Comparison of ENCODE assay signal across 8 mouse cellular contexts in the genomic region with DNA sequence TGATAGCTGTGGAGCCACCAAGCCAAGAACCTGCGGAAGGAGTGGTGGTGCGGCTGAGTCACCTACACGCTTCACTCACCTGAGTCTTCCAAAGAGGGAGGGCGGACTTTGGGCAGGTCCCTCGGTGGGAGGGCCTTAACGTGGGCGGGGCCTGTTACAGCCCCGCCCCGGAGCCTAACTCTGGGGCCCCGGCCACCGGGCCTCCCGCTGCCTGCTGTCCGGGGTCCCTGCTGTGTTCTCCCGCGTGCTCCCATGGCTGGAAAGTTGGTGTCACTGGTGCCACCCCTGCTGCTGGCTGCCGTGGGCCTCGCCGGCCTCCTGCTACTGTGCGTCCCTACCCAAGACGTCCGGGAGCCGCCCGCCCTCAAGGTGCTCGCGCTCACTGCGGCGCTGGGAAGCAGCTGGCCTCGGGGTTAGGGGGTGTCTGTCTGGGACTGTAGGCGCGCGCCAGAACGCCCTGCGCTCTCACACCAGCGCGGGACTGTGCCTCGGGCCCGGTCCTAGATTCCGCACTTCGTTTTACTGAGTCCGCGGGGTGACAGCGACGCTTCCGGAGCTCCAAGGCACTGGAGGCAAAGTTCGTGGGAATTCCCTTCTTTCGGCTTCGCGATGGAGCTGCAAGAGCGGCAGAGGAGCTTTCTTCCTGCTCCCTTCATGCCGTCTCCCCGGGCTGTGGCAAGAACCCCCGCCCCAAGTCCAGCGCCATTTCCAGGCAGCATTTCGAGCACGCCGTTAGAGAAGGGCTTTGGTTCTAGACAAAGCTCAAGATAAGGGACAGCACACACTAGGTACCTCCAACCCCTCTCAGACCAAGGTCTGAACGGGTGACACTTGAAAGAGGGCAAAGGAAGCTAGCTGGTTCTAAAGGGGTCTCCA. TPM values are rescaled to one million over a fixed set of nuclear protein-coding genes. Genes with fewer than 3 reads are reported as not detected.
DNase-seq lines count a peak whose midpoint lies in the region; ATAC-seq and TF ChIP-seq lines count a peak whose summit lies in the region.

Gene Entpd2, plus strand, starts transcription at position 154 of the 876 bp plus-strand sequence.

- peak within 1 kb of the TSS; percentile 49 for H3K4me3 ChIP-seq in lung, adult 2 months (replicated peaks; ENCODE audit: extremely low read depth, low read depth, low read length)
- peak within 1 kb of the TSS; percentile 59 for H3K4me3 ChIP-seq in kidney, adult 2 months (ENCODE audit: insufficient read depth, low read depth, low read length)
- H3K4me3 ChIP-seq in liver, embryonic 12.5 days = peak within 1 kb of the TSS; percentile 48
- peak within 1 kb of the TSS; percentile 44 for H3K4me3 ChIP-seq in olfactory bulb, adult 2 months (ENCODE audit: insufficient read depth, low read depth, low read length)

- peak; percentile 15; the same call in 1 of the 2 replicates for ATAC-seq in common myeloid progenitor, adult 5-6 weeks (replicated peaks; ENCODE audit: low read depth, poor library complexity, severe bottlenecking)
- peak; percentile 30; the same call in 1 of the 2 replicates for ATAC-seq in liver, embryonic 12.5 days

- peak; percentile 49 for DNase-seq in lung, adult 2 months
- no peak for DNase-seq in lung, postnatal 25 days (ENCODE audit: low spot score)
- no peak for DNase-seq in heart, adult 8-10 months (ENCODE audit: low spot score)
- DNase-seq in kidney, adult 2 months = peak; percentile 73
- DNase-seq in spleen, adult 18-20 months = no peak

- no peaks in the 10 kb centered on the region for H3K9me3 ChIP-seq in liver, embryonic 12.5 days (replicated peaks)

- WGBS in lung, adult 2 months = 3% methylated on average over 57 of the region's 57 CpGs
- WGBS in kidney, adult 2 months = 4% methylated on average over 57 of the region's 57 CpGs
- WGBS in liver, embryonic 12.5 days (ENCODE audit: insufficient replicate concordance) = 3% methylated on average over 57 of the region's 57 CpGs
- 3% methylated on average over 57 of the region's 57 CpGs for WGBS in olfactory bulb, adult 2 months

- H3K36me3 ChIP-seq in kidney, adult 2 months (ENCODE audit: control insufficient read depth, insufficient read depth, low read length) = no peaks in the 10 kb centered on the region
- no peaks in the 10 kb centered on the region for H3K36me3 ChIP-seq in liver, embryonic 12.5 days

- H3K27me3 ChIP-seq in kidney, adult 2 months (replicated peaks; ENCODE audit: control insufficient read depth, insufficient read depth, low read length) = no peaks in the 10 kb centered on the region
- peaks cover 96% of the 10 kb centered on the region for H3K27me3 ChIP-seq in liver, embryonic 12.5 days (replicated peaks)

- 0 out of 2 replicates have a peak, but pooled peaks have one; percentile 6 for TF ChIP-seq CTCF in lung, adult 2 months (IDR thresholded peaks at IDR 0.05; ENCODE audit: insufficient read depth, low read length)
- 0 out of 2 replicates have a peak, but pooled peaks have one; percentile 27 for TF ChIP-seq CTCF in kidney, adult 2 months (conservative IDR thresholded peaks at IDR 0.05; ENCODE audit: insufficient read depth, insufficient read length, low read depth, low read length)
- no peak for TF ChIP-seq CTCF in olfactory bulb, adult 2 months (IDR thresholded peaks at IDR 0.05; ENCODE audit: insufficient read depth, low read depth, low read length)

- no peak within 1 kb of the TSS for H3K27ac ChIP-seq in kidney, adult 2 months (ENCODE audit: insufficient read depth, low read depth, low read length)
- H3K27ac ChIP-seq in liver, embryonic 12.5 days = no peak within 1 kb of the TSS
- H3K27ac ChIP-seq in olfactory bulb, adult 2 months (ENCODE audit: insufficient read depth, low read depth, low read length) = no peak within 1 kb of the TSS

- peaks cover 6% of the 10 kb centered on the region for H3K4me1 ChIP-seq in lung, adult 2 months (ENCODE audit: control insufficient read depth, insufficient read depth, low read length)
- H3K4me1 ChIP-seq in kidney, adult 2 months (ENCODE audit: control insufficient read depth, insufficient read depth, low read length) = peaks cover 8% of the 10 kb centered on the region; the same call in 1 of the 2 replicates
- H3K4me1 ChIP-seq in liver, embryonic 12.5 days = peaks cover 17% of the 10 kb centered on the region
- H3K4me1 ChIP-seq in olfactory bulb, adult 2 months (ENCODE audit: control insufficient read depth, insufficient read depth, low read length) = peaks cover 21% of the 10 kb centered on the region

- H3K4me2 ChIP-seq in liver, embryonic 12.5 days = peak within 1 kb of the TSS; percentile 70

- H3K9ac ChIP-seq in liver, embryonic 12.5 days = peak within 1 kb of the TSS; percentile 14; the same call in 1 of the 2 replicates

- TF ChIP-seq POLR2A in lung, adult 2 months (IDR thresholded peaks at IDR 0.05; ENCODE audit: borderline replicate concordance, extremely low read depth, low read depth, low read length) = 0 out of 2 replicates have a peak, but pooled peaks have one; percentile 12
- no peak for TF ChIP-seq POLR2A in kidney, adult 2 months (IDR thresholded peaks at IDR 0.05; ENCODE audit: low read depth, low read length)
- TF ChIP-seq POLR2A in olfactory bulb, adult 2 months (IDR thresholded peaks at IDR 0.05; ENCODE audit: insufficient read depth, low read depth, low read length) = no peak

RNA-seq across cellular contexts. Expression of gene Entpd2, which starts in this region (rescaled TPM):
- polyA plus RNA-seq in lung, adult 2 months (2012; rRNA removed) = 18.4 and 18.6 TPM in 2 replicates
- total RNA-seq in common myeloid progenitor, adult 5-6 weeks (2017) = not detected in 2 replicates
- 10 to 100 TPM; 11.6 to 14.4 (median 12.6) TPM for total RNA-seq in heart, adult 8-10 months (2022)
- 18.8 and 23.8 TPM in 2 replicates for polyA plus RNA-seq in kidney, adult 2 months (2012; rRNA removed)
- polyA plus RNA-seq in liver, embryonic 12.5 days (2016; fragmentation: Nextera tagmentation; extraction: Ambion mirVana) = 0.13 and 0.19 TPM in 2 replicates
- not detected in 2 replicates for polyA plus RNA-seq in olfactory bulb, adult 2 months (2012; ENCODE audit: insufficient read depth, insufficient read length, low replicate concordance, missing spikeins)

Comparison
In these comparisons a context has a peak if more than half of its experiments do, and no peak if none do; other contexts are left out.
1. RNA of gene Entpd2 (total RNA-seq): 11.6 to 14.4 TPM in heart, adult 8-10 months; not detected in common myeloid progenitor, adult 5-6 weeks; every median in the first group is over 10 times any median in the second.
2. RNA of gene Entpd2 (polyA plus RNA-seq): 18.8 to 23.8 TPM in kidney, adult 2 months and 18.4 to 18.6 TPM in lung, adult 2 months; 0.13 to 0.19 TPM in liver, embryonic 12.5 days and not detected in olfactory bulb, adult 2 months; every median in the first group is over 10 times any median in the second.
3. DNase-seq: peak in lung, adult 2 months (single experiment) and kidney, adult 2 months (single experiment); none in lung, postnatal 25 days (single experiment), heart, adult 8-10 months (single experiment) and spleen, adult 18-20 months (0 of 2).
4. Peak in ATAC-seq in common myeloid progenitor, adult 5-6 weeks; RNA of the gene not detected or under 1 TPM.
5. Peak in ATAC-seq, H3K4me3 ChIP-seq, H3K9ac ChIP-seq and H3K4me2 ChIP-seq in liver, embryonic 12.5 days; RNA of the gene not detected or under 1 TPM.
6. Peak in every context shown above with its lines, with median percentiles within 50 percentile points of each other: H3K4me3 ChIP-seq.